Mouse (Mus musculus) heart, adult 2 months (tissue): ENCODE measurements around the gene Rhbdf2.

Source experiments
- CTCF ChIP-seq: fragments of 200-600 bp; IDR thresholded peaks from 2 replicates; pipeline ENCODE4 v1.8.1; 2022; ENCODE audit warnings: antibody characterized with exemption, mild to moderate bottlenecking, moderate library complexity
- POLR2A ChIP-seq: fragments of 200-500 bp; IDR thresholded peaks from 2 replicates; pipeline ENCODE4 v1.6.1; 2011; ENCODE audit warnings: mild to moderate bottlenecking, low read depth, low read length, control low read depth; ENCODE audit not compliant: insufficient read depth

DNA sequence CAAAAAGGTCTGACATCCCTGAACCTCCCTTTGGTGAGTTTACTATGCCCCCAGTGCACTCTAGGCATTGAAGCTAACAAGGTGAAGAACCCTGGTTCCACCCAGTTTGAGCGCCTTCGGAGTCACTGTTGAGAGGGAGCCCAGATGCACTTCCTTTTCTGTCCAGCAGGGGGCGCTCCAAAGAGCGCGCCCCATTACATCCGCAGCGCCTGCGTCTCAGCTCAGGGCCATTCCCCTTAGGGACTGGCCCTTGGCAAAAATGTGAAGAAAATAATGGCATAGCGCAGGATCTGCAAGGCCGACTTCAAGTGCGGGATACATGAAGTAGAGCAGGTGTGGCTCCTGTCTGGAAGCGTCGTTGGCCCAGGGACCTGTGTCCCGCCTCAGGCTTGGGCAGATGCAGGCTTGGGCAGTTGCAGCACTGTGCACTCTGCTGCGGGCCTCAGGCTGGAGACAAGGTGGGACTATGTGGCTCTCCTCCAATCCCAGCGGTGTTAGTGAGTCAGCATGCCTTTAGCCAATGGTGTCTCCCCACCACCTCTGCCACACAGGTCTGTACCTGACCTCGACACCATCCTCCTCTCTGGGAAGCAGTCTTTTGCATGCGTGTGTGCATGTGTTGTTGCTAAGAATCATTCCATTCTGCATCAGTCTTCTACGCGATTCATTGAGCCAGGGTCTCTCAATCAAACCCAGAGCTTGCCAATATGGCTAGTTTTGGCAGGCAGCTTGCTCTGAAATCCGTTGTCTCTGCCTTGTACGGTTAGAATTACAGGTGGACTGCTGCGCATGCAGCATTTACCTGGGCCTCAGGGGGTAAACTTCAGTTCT, 39.8 kb downstream of the Rhbdf2 start:
- no peak for TF ChIP-seq CTCF
- no peak for TF ChIP-seq POLR2A
